Mouse (Mus musculus) adrenal gland, adult 2 months (tissue): ENCODE results near the gene Cacna1e. TPM values are rescaled to one million over a fixed set of nuclear protein-coding genes. Genes with fewer than 3 reads are reported as not detected.

Experiments
- polyA plus RNA-seq: library from polyadenylated mRNA; depleted of rRNA; stranded (reverse); fragments of >200 nt; gene quantifications from 2 replicates; pipeline ENCODE4 v1.2.3, GENCODE M21; 2012; rRNA removed
- total RNA-seq, 2 experiments: library from RNA; stranded (reverse); gene quantifications; 2 replicates each; pipeline ENCODE4 v1.2.3; 2021

Cacna1e gene
- total and polyA plus RNA-seq, 3 experiments, result 0.01 to 0.12 (median 0.10) TPM

Other genes starting within 250 kb of the Cacna1e start
- gene Ier5, start 215.1 kb upstream of the Cacna1e start, total RNA-seq, result 10 to 100 TPM in 1 of 2 experiments, 1 to 10 TPM in 1; 6.3 to 10.7 TPM
- gene Ier5, start 215.1 kb upstream of the Cacna1e start, polyA plus RNA-seq, result 13.9 and 21.4 TPM in 2 replicates